Mouse (Mus musculus) lung, embryonic 14.5 days (tissue): ENCODE measurements around the gene 5730480H06Rik. TPM values are rescaled to one million over a fixed set of nuclear protein-coding genes. Genes with fewer than 3 reads are reported as not detected.

Experiments used
- ATAC-seq: fragments of 200-750 bp; cut with Nextera tagmentation; 2 replicates; pipeline ENCODE4 v1.8.0; 2017; ENCODE audit warnings: mild to moderate bottlenecking, moderate TSS enrichment, moderate library complexity; ENCODE audit not compliant: insufficient read depth
- DNase-seq: peaks from one replicate; pipeline ENCODE4 v3.0.0-alpha.2; 2015
- H3K27ac ChIP-seq: fragments of 300-500 bp; sonication (generic); 2 replicates; pipeline ENCODE4 v1.5.1; 2014; ENCODE audit warnings: low read depth, mild to moderate bottlenecking, moderate library complexity
- H3K27me3 ChIP-seq: fragments of 300-500 bp; sonication (generic); 2 replicates; pipeline ENCODE4 v1.6.1; 2014; ENCODE audit warnings: low read length, control low read depth; ENCODE audit not compliant: insufficient read depth
- H3K36me3 ChIP-seq: fragments of 300-500 bp; sonication (generic); 2 replicates; pipeline ENCODE4 v1.6.1; 2014; ENCODE audit warnings: control low read depth; ENCODE audit not compliant: insufficient read depth
- H3K4me1 ChIP-seq: fragments of 300-500 bp; sonication (generic); 2 replicates; pipeline ENCODE4 v1.6.1; 2014; ENCODE audit warnings: antibody characterized with exemption, control low read depth; ENCODE audit not compliant: insufficient read depth
- H3K4me2 ChIP-seq: fragments of 300-500 bp; sonication (generic); 2 replicates; pipeline ENCODE4 v1.6.1; 2014; ENCODE audit warnings: mild to moderate bottlenecking
- H3K4me3 ChIP-seq: fragments of 300-500 bp; sonication (generic); 2 replicates; pipeline ENCODE4 v1.5.1; 2014; ENCODE audit warnings: low read depth, low read length
- H3K9ac ChIP-seq: fragments of 300-500 bp; sonication (generic); 2 replicates; pipeline ENCODE4 v1.6.1; 2014
- H3K9me3 ChIP-seq: fragments of 300-500 bp; sonication (generic); 2 replicates; pipeline ENCODE4 v1.6.1; 2016; ENCODE audit warnings: low read depth, low read length, control low read depth
- CTCF ChIP-seq: IDR thresholded peaks from 2 replicates; pipeline ENCODE4 v1.5.1; 2016; ENCODE audit warnings: antibody characterized with exemption, low read depth
- WGBS: fragments of 180-500 bp; shearing (Covaris S2); extraction: QIAGEN DNeasy Blood & Tissue Kit; methylation state at CpG from one replicate; pipeline ENCODE4 v1.1.7; 2014; 5-methylcytosine and 5-hydroxymethylcytosine counted together
- polyA plus RNA-seq: library from polyadenylated mRNA; unstranded; fragments of >200 nt; fragmentation: Nextera tagmentation; extraction: Ambion mirVana; gene quantifications from 2 replicates; pipeline ENCODE4 v1.2.1, GENCODE M21; 2014

5730480H06Rik gene
- polyA plus RNA-seq, 1 experiment from 2014 or later = 22.8 TPM

DNA sequence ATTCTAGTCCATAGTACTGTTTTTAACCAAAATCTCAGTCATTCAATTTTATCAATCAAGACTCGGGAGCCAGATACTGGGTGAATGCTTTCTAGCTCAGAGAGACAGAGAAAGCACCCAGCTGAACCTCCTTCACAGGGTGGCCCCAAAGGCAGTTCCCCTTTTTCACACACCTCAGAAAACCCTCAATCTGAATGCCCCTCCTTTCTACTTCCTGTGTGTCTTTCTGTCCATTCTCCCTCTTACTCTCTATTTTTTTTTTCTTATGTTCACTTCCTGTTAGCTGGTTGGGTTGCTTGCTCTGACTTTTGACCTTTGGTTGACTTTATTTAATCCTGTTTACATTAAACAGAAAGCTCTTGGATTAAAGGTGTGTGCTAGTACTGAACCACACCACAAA is 21.6 kb downstream of the 5730480H06Rik start:
- no peak for ATAC-seq
- H3K4me2 ChIP-seq = no peak overlapping the region
- H3K4me3 ChIP-seq = no peak overlapping the region
- 83% methylated on average over 1 of the region's 1 CpGs for WGBS
- no peak for DNase-seq
- H3K27me3 ChIP-seq = no peaks in the 10 kb centered on the region
- H3K4me1 ChIP-seq = no peaks in the 10 kb centered on the region
- no peaks in the 10 kb centered on the region for H3K36me3 ChIP-seq
- no peak overlapping the region for H3K27ac ChIP-seq
- no peak overlapping the region for H3K9ac ChIP-seq
- H3K9me3 ChIP-seq = no peaks in the 10 kb centered on the region
- no peak for TF ChIP-seq CTCF

- Histone ChIP-seq H3K4me3 (peak overlapping the region; percentile 75), H3K27me3 (no peaks in the 10 kb centered on the region), H3K4me1 (no peaks in the 10 kb centered on the region), H3K9me3 (no peaks in the 10 kb centered on the region), H3K9ac (peak overlapping the region; percentile 71), H3K4me2 (peak overlapping the region; percentile 56), H3K36me3 (peaks cover 21% of the 10 kb centered on the region), H3K27ac (peak overlapping the region; percentile 65; the same call in 1 of the 2 replicates)
- under 1% methylated on average over 44 of the region's 44 CpGs for WGBS
- ATAC-seq = peak; percentile 100
- peak; percentile 99 for DNase-seq
- TF ChIP-seq CTCF = no peak
Observed at GRCm38 (mm10) chr5:48371890-48372766, 44.4 kb downstream of the 5730480H06Rik start.

DNA sequence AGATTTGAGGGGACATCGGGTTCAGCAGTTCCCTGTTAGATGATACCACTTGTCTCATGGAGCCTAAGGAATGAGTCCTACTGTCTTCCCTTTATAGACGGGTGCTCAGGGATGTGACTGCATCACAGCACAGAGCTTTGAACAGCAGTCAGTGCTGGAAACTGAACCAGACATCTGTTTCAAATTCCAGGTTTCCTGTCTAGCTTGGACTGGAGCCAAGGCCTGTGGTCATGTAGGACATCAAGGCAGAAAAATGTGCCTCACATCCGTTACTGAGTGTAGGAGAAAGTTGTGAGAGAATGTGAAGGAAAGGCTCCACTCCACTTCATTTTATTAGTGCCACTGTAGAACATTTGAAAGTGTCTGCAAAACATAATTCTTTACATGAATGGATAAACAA is 74.7 kb downstream of the 5730480H06Rik start:
- no peaks in the 10 kb centered on the region for H3K4me1 ChIP-seq
- no peak overlapping the region for H3K4me3 ChIP-seq
- H3K27me3 ChIP-seq = no peaks in the 10 kb centered on the region
- no peak for TF ChIP-seq CTCF
- no peaks in the 10 kb centered on the region for H3K36me3 ChIP-seq
- H3K9me3 ChIP-seq = no peaks in the 10 kb centered on the region
- no peak overlapping the region for H3K27ac ChIP-seq
- no peak overlapping the region for H3K4me2 ChIP-seq
- H3K9ac ChIP-seq = no peak overlapping the region
- ATAC-seq = no peak
- WGBS = 49% methylated on average over 3 of the region's 3 CpGs
- DNase-seq = peak; percentile 77

DNA sequence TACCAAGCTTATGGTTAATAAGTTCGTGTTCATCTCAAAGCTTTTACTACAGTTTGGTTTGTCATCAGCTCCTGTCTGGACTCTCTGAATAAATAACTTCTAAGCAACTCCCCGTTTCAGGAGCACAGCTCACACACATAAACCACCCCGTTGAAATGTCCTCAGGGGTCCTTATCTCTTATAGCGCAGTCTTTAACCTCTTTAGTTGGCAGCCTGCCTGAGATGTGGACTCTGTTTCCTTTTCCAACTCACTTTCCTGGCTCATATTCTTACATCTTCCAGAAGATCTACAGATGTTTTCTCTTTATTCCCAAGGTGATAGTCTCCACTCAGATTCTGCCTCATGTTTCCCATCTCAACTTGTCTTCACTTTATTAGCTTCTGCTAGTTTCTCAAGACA is 80.5 kb downstream of the 5730480H06Rik start:
- Histone ChIP-seq H3K9ac (no peak overlapping the region), H3K27me3 (no peaks in the 10 kb centered on the region), H3K9me3 (no peaks in the 10 kb centered on the region), H3K36me3 (no peaks in the 10 kb centered on the region), H3K27ac (no peak overlapping the region), H3K4me2 (no peak overlapping the region), H3K4me3 (no peak overlapping the region), H3K4me1 (no peaks in the 10 kb centered on the region)
- peak; percentile 11 for DNase-seq
- WGBS = 36% methylated on average over 4 of the region's 4 CpGs
- TF ChIP-seq CTCF = no peak
- no peak; the same call in 1 of the 2 replicates for ATAC-seq

GRCm38 (mm10) chr5:48410348-48410747 is 82.6 kb downstream of the 5730480H06Rik start:
- 63% methylated on average over 5 of the region's 5 CpGs for WGBS
- Histone ChIP-seq H3K9me3 (no peaks in the 10 kb centered on the region), H3K4me1 (no peaks in the 10 kb centered on the region), H3K4me2 (no peak overlapping the region), H3K27me3 (no peaks in the 10 kb centered on the region), H3K4me3 (no peak overlapping the region), H3K9ac (no peak overlapping the region), H3K36me3 (no peaks in the 10 kb centered on the region), H3K27ac (no peak overlapping the region)
- ATAC-seq = peak; percentile 65; the same call in 1 of the 2 replicates
- no peak for TF ChIP-seq CTCF
- peak; percentile 55 for DNase-seq

DNA sequence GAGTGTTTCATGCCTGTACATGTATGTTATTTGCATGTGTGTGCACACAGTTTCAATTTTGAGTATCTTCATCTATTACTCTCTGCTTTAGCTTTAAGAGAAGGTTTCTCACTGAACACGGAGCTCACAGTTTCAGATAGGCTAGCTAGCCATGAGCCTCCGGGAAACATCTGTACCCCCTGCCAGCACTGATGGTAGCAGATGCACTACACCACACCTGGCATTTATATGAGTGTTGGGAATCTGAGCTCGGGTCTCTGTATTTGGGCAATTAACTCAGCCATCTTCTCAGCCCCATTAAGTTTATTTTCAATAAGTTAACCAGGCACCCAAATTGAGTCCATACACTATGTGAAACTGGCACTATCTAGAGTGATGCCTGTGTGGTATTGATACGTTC is 83.7 kb downstream of the 5730480H06Rik start:
- no peaks in the 10 kb centered on the region for H3K4me1 ChIP-seq
- ATAC-seq (no peak), DNase-seq (no peak)
- H3K27ac ChIP-seq = no peak overlapping the region
- no peak for TF ChIP-seq CTCF
- no peak overlapping the region for H3K4me3 ChIP-seq
- no peak overlapping the region for H3K9ac ChIP-seq
- no peaks in the 10 kb centered on the region for H3K36me3 ChIP-seq
- H3K9me3 ChIP-seq = no peaks in the 10 kb centered on the region
- no peaks in the 10 kb centered on the region for H3K27me3 ChIP-seq
- no peak overlapping the region for H3K4me2 ChIP-seq
- 82% methylated on average over 4 of the region's 4 CpGs for WGBS

DNA sequence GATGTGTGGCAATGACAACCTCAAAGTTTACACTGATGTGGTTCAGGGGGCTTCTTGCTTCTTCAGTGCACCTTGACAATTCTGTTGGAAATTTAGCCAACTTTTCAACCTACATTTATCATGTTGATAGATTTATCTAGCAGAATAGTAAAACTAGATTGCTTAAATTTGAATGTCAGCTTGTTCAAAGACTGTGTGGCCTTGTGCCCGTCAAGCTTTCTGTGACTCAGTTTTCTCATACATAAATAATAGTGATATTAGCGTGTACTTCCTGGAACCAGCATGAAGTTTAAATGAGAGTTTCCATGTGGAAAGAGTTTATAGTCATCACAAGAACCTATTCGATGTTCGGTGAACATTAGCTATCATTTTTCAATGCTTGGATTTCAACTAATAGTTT is 84.5 kb downstream of the 5730480H06Rik start:
- H3K9ac ChIP-seq = no peak overlapping the region
- no peaks in the 10 kb centered on the region for H3K4me1 ChIP-seq
- WGBS = 96% methylated on average over 4 of the region's 4 CpGs
- H3K9me3 ChIP-seq = no peaks in the 10 kb centered on the region
- H3K4me2 ChIP-seq = no peak overlapping the region
- no peak for TF ChIP-seq CTCF
- no peaks in the 10 kb centered on the region for H3K27me3 ChIP-seq
- H3K4me3 ChIP-seq = no peak overlapping the region
- no peak for DNase-seq
- H3K27ac ChIP-seq = no peak overlapping the region
- H3K36me3 ChIP-seq = no peaks in the 10 kb centered on the region
- no peak for ATAC-seq
